Comparison of ENCODE assay signal across 8 mouse cellular contexts in genomic region chr10:59879255-59880028, GRCm38 (mm10). TPM values are rescaled to one million over a fixed set of nuclear protein-coding genes. Genes with fewer than 3 reads are reported as not detected.
DNase-seq lines count a peak whose midpoint lies in the region; ATAC-seq and TF ChIP-seq lines count a peak whose summit lies in the region.

Gene Dnajb12, plus strand, starts transcription at chr10:59879556.

- DNase-seq in A20 (ENCODE audit: low read depth, low spot score): peak; percentile 97
- DNase-seq in liver, adult 2 months (ENCODE audit: extremely low read depth, low read depth, low spot score): peak; percentile 91
- DNase-seq in splenic B cell, adult 2 months (ENCODE audit: low read depth, low spot score): peak; percentile 90

- peaks cover 24% of the 10 kb centered on the region; the same call in 1 of the 2 replicates for H3K79me2 ChIP-seq in liver, adult 2 months (ENCODE audit: control insufficient read depth, insufficient read depth, low read length)
- peaks cover 45% of the 10 kb centered on the region for H3K79me2 ChIP-seq in myocyte (ENCODE audit: control insufficient read depth, insufficient read depth)

- H3ac ChIP-seq in myocyte (ENCODE audit: control insufficient read depth, insufficient read length): peak within 1 kb of the TSS; percentile 57

- peak within 1 kb of the TSS; percentile 96 for H3K4me3 ChIP-seq in bone marrow macrophage, adult 2 months (ENCODE audit: insufficient read depth, low read length)
- H3K4me3 ChIP-seq in embryonic fibroblast, embryonic 13.5 days (ENCODE audit: insufficient read depth, low read length): peak within 1 kb of the TSS; percentile 89
- H3K4me3 ChIP-seq in heart, embryonic 11.5 days (ENCODE audit: low read depth, low read length): peak within 1 kb of the TSS; percentile 96
- H3K4me3 ChIP-seq in kidney, embryonic 16.5 days (ENCODE audit: low read length): peak within 1 kb of the TSS; percentile 74
- peak within 1 kb of the TSS; percentile 97 for H3K4me3 ChIP-seq in liver, adult 2 months (ENCODE audit: insufficient read depth, low read depth, low read length)
- peak within 1 kb of the TSS; percentile 95 for H3K4me3 ChIP-seq in myocyte

- peak; percentile 87 for ATAC-seq in heart, embryonic 11.5 days (replicated peaks; ENCODE audit: insufficient number of reproducible peaks, low FRiP score, low TSS enrichment)
- ATAC-seq in kidney, embryonic 16.5 days (ENCODE audit: low FRiP score, low TSS enrichment): peak; percentile 95

- H3K27ac ChIP-seq in bone marrow macrophage, adult 2 months (ENCODE audit: insufficient read depth, low read depth, low read length): peak within 1 kb of the TSS; percentile 98
- peak within 1 kb of the TSS; percentile 98 for H3K27ac ChIP-seq in embryonic fibroblast, embryonic 13.5 days (ENCODE audit: insufficient read depth, low read length)
- peak within 1 kb of the TSS; percentile 100 for H3K27ac ChIP-seq in heart, embryonic 11.5 days (ENCODE audit: low read depth, low read length)
- peak within 1 kb of the TSS; percentile 99 for H3K27ac ChIP-seq in kidney, embryonic 16.5 days (ENCODE audit: low read length)
- H3K27ac ChIP-seq in liver, adult 2 months (replicated peaks; ENCODE audit: insufficient read depth, low read depth, low read length): peak within 1 kb of the TSS; percentile 99

- peaks cover 19% of the 10 kb centered on the region for H3K4me1 ChIP-seq in bone marrow macrophage, adult 2 months (ENCODE audit: control insufficient read depth, insufficient read depth, low read length)
- no peaks in the 10 kb centered on the region for H3K4me1 ChIP-seq in embryonic fibroblast, embryonic 13.5 days (ENCODE audit: control insufficient read depth, insufficient read depth, low read length)
- H3K4me1 ChIP-seq in heart, embryonic 11.5 days (ENCODE audit: control insufficient read depth, insufficient read depth, low read length): peaks cover 11% of the 10 kb centered on the region
- peaks cover 13% of the 10 kb centered on the region for H3K4me1 ChIP-seq in kidney, embryonic 16.5 days (ENCODE audit: insufficient read depth, low read length)
- peaks cover 21% of the 10 kb centered on the region for H3K4me1 ChIP-seq in liver, adult 2 months (ENCODE audit: control insufficient read depth, insufficient read depth, low read length)

- no peaks in the 10 kb centered on the region for H3K9me3 ChIP-seq in heart, embryonic 11.5 days (replicated peaks; ENCODE audit: control insufficient read depth, low read length)
- no peaks in the 10 kb centered on the region for H3K9me3 ChIP-seq in kidney, embryonic 16.5 days (ENCODE audit: low read length)

- TF ChIP-seq POLR2A in bone marrow macrophage, adult 2 months (IDR thresholded peaks at IDR 0.05; ENCODE audit: borderline replicate concordance, low read depth, low read length): no peak
- TF ChIP-seq POLR2A in embryonic fibroblast, embryonic 13.5 days (IDR thresholded peaks at IDR 0.05; ENCODE audit: low read depth, low read length): peak; percentile 60
- peak; percentile 61; the same call in 1 of the 2 replicates for TF ChIP-seq POLR2A in liver, adult 2 months (IDR thresholded peaks at IDR 0.05; ENCODE audit: extremely low read depth, insufficient read depth, low read length)
- peak; percentile 75 for TF ChIP-seq POLR2A in myocyte (IDR thresholded peaks at IDR 0.05; ENCODE audit: insufficient read length, low read depth)

- peak within 1 kb of the TSS; percentile 96 for H3K4me2 ChIP-seq in heart, embryonic 11.5 days
- peak within 1 kb of the TSS; percentile 78 for H3K4me2 ChIP-seq in kidney, embryonic 16.5 days (replicated peaks; ENCODE audit: low read depth, low read length)
- H3K4me2 ChIP-seq in myocyte (ENCODE audit: low read depth): peak within 1 kb of the TSS; percentile 97

- H3K27me3 ChIP-seq in heart, embryonic 11.5 days (ENCODE audit: control insufficient read depth, insufficient read depth, low read length): no peaks in the 10 kb centered on the region
- no peaks in the 10 kb centered on the region for H3K27me3 ChIP-seq in kidney, embryonic 16.5 days (ENCODE audit: insufficient read depth, low read length)
- H3K27me3 ChIP-seq in liver, adult 2 months (ENCODE audit: control insufficient read depth, insufficient read depth, low read length): no peaks in the 10 kb centered on the region
- no peaks in the 10 kb centered on the region for H3K27me3 ChIP-seq in myocyte (ENCODE audit: control insufficient read depth, insufficient read depth, insufficient read length)
- no peaks in the 10 kb centered on the region for H3K27me3 ChIP-seq in splenic B cell, adult 2 months (ENCODE audit: control insufficient read depth, insufficient read depth, low read length, poor library complexity, severe bottlenecking)

- H3K36me3 ChIP-seq in heart, embryonic 11.5 days (ENCODE audit: control insufficient read depth, insufficient read depth, low read length): no peaks in the 10 kb centered on the region; the same call in 1 of the 2 replicates
- no peaks in the 10 kb centered on the region for H3K36me3 ChIP-seq in kidney, embryonic 16.5 days (ENCODE audit: insufficient read depth, low read length)
- H3K36me3 ChIP-seq in liver, adult 2 months (ENCODE audit: control insufficient read depth, insufficient read depth, low read length): no peaks in the 10 kb centered on the region
- no peaks in the 10 kb centered on the region for H3K36me3 ChIP-seq in myocyte (ENCODE audit: control insufficient read depth, insufficient read depth)
- H3K36me3 ChIP-seq in splenic B cell, adult 2 months (ENCODE audit: control insufficient read depth, insufficient read depth, low read length, poor library complexity, severe bottlenecking): no peaks in the 10 kb centered on the region

- TF ChIP-seq CTCF in bone marrow macrophage, adult 2 months (IDR thresholded peaks at IDR 0.05; ENCODE audit: low read depth, low read length): no peak
- no peak for TF ChIP-seq CTCF in embryonic fibroblast, embryonic 13.5 days (IDR thresholded peaks at IDR 0.05; ENCODE audit: borderline replicate concordance, insufficient read depth, low read length)
- TF ChIP-seq CTCF in liver, adult 2 months (IDR thresholded peaks at IDR 0.05; ENCODE audit: low read depth, low read length): no peak

- peak within 1 kb of the TSS; percentile 99 for H3K9ac ChIP-seq in heart, embryonic 11.5 days (ENCODE audit: low read depth, low read length)
- H3K9ac ChIP-seq in kidney, embryonic 16.5 days (replicated peaks; ENCODE audit: low read length): peak within 1 kb of the TSS; percentile 94
- peak within 1 kb of the TSS; percentile 98 for H3K9ac ChIP-seq in liver, adult 2 months (ENCODE audit: low read depth, low read length)

- WGBS in heart, embryonic 11.5 days (ENCODE audit: insufficient replicate concordance): under 1% methylated on average over 80 of the region's 80 CpGs
- WGBS in kidney, embryonic 16.5 days: under 1% methylated on average over 77 of the region's 80 CpGs
- under 1% methylated on average over 80 of the region's 80 CpGs for WGBS in liver, adult 2 months

TF ChIP-seq in myocyte, 11 proteins besides CTCF, POLR2A, EP300 and RAD21:
- TF ChIP-seq MAX (IDR thresholded peaks at IDR 0.05; ENCODE audit: low read depth) (no peak), MYOG (IDR thresholded peaks at IDR 0.05; ENCODE audit: control insufficient read depth in 1 of 3, insufficient read depth in 1 of 3, insufficient read length in 2 of 3, low read depth in 2 of 3) (peak in 2 of 3 experiments; percentile 67 to 91), E2F4 (IDR thresholded peaks at IDR 0.05; ENCODE audit: insufficient read depth) (peak; percentile 23), POLR2AphosphoS2 (IDR thresholded peaks at IDR 0.05; ENCODE audit: insufficient read length, low read depth) (peak; percentile 52), MYOD1 (IDR thresholded peaks at IDR 0.05; ENCODE audit: control insufficient read depth in 1 of 3, insufficient read length in 2 of 3, low read depth in 2 of 3) (peak in 2 of 3 experiments; percentile 94 to 95), REST (IDR thresholded peaks at IDR 0.05; ENCODE audit: insufficient read depth, insufficient read length) (peak; percentile 0), SRF (IDR thresholded peaks at IDR 0.05; ENCODE audit: control insufficient read depth, insufficient read length, low read depth) (no peak), TCF12 (IDR thresholded peaks at IDR 0.05; ENCODE audit: insufficient read depth, poor library complexity, severe bottlenecking) (no peak), CEBPB (IDR thresholded peaks at IDR 0.05; ENCODE audit: insufficient read depth, poor library complexity, severe bottlenecking) (no peak), USF1 (IDR thresholded peaks at IDR 0.05; ENCODE audit: low read depth) (no peak)

RNA-seq across cellular contexts. Expression of gene Dnajb12, which starts in this region (rescaled TPM):
- polyA plus RNA-seq in bone marrow macrophage, adult 2 months (2012; ENCODE audit: insufficient read depth, insufficient read length, missing spikeins): 26.3 and 32.7 TPM in 2 replicates
- polyA plus RNA-seq in embryonic fibroblast, embryonic 13.5 days (2011; ENCODE audit: insufficient read length, low read depth, missing spikeins): 31.5 and 36.2 TPM in 2 replicates
- polyA plus RNA-seq in heart, embryonic 11.5 days (2014; fragmentation: Nextera tagmentation; extraction: Ambion mirVana): 30.3 and 31.3 TPM in 2 replicates
- 30.1 and 32.9 TPM in 2 replicates for polyA plus RNA-seq in kidney, embryonic 16.5 days (2015; fragmentation: Nextera tagmentation; extraction: Ambion mirVana)
- total RNA-seq in liver, adult 2 months (2014; rRNA removed): 22.4 and 27.7 TPM in 2 replicates
- 47.0 and 56.9 TPM in 2 replicates for polyA plus RNA-seq in liver, adult 2 months (2012; rRNA removed)
- 45.2 TPM for polyA plus RNA-seq in myocyte (2012; fragmentation: generic; extraction: Trizol)

Comparison
In these comparisons a context has a peak if more than half of its experiments do, and no peak if none do; other contexts are left out.
1. Peak in every context shown above with its lines: DNase-seq, ATAC-seq, H3K4me3 ChIP-seq and H3K27ac ChIP-seq.